Mouse (Mus musculus) retina, adult 2 months (tissue): Measurements from ENCODE around the gene Mdm4.

Source experiments
- DNase-seq: peaks from one replicate; pipeline ENCODE4 v3.0.0-alpha.2; 2012; ENCODE audit warnings: low read depth, low spot score

Gene Mdm4

DNA sequence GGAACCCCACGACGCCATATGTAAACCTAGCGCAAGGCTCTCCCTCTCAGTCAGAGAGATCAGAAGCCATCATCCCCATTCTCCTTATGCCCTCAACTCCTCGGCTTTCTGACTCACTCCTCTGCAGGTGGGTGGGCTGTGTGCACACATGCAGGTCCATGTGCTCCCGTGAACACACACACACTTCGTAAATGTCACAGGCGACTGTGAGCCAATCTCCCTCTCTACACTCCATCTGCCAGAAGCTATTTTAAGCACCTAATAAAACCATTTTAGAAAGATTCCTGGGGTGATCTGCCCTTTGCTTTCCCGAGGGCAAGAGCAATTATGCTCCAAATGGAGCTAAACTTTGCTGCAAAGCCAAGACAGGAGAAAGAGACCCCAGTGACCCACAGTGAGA, 84.5 kb downstream of the Mdm4 start:
- DNase-seq = no peak

DNA sequence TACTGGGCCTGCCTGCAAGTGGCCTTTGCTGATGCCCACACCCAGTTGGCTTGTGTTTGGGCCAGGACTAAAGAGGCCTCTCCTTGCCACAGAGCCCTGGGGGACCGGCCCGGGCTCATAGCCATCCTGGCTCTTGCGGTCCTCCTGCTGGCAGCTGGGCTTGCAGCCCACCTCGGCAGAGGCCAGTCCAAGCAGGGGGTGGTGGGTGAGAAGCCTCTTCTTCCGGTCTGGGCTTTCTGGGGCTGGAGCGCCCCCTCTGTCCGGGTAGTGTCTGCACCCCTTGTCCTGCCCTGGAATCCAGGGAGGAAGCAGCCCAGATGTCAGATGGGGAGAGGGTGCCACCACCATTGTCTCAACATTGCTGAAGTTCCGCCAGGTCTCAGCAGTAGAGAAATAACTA, 91.4 kb downstream of the Mdm4 start:
- DNase-seq = no peak

DNA sequence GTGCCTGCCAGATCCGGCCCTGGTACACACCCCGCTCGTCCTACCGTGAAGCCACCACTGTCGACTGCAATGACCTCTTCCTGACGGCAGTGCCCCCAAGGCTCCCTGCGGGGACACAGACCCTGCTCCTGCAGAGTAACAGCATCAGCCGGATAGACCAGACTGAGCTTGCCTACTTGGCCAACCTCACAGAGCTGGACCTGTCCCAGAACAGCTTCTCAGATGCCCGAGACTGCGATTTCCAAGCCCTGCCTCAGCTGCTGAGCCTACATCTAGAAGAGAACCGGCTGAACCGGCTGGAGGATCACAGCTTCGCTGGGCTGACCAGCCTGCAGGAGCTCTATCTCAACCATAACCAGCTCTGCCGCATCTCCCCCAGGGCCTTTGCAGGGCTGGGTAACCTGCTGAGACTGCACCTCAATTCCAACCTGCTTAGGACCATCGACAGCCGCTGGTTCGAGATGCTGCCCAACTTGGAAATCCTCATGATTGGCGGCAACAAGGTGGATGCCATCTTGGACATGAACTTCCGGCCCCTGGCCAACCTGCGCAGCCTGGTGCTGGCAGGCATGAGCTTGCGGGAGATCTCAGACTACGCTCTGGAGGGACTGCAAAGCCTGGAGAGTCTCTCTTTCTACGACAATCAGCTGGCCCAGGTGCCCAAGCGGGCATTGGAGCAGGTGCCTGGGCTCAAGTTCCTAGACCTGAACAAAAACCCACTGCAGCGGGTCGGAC, 92.9 kb downstream of the Mdm4 start:
- no peak for DNase-seq

DNA sequence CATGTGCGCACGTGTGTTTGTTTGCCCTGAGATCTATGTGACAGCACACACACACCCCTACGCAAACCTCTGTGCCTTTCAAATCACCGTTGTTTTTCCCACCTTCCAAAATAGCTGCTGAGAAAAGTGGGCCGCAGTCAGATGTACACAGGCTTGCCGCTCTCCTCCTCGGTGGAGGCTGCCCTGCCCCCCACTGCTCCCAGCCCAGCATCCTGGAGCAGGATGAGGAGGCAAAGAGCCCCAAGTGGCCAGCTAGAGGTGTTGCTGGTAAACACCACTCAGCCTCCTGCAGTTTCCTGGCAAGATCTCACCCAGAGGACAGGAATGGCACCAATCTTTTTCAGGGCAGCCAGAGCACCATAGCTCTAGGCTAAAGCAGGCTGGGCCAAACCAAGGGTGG, 95.5 kb downstream of the Mdm4 start:
- peak; percentile 16 for DNase-seq

DNA sequence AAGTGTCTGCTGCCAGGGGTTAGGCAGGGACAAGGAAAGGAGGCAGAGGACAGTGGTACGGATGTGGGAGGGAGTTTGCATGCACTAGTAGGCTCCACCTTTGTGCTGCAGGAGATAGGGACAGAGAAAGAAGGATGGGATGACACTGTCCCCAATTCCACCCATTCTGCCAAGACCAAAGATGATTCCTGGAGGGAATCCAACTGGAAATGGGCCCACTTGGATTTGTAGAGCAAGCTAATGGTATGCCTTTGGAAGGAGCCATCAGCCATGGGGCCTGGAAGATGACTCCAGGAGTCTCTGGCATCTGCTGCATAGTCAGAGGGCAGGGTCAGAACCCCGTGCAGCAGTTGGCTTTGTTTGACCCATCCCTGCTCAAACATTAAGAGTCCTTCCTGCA, 97.9 kb downstream of the Mdm4 start:
- no peak for DNase-seq

DNA sequence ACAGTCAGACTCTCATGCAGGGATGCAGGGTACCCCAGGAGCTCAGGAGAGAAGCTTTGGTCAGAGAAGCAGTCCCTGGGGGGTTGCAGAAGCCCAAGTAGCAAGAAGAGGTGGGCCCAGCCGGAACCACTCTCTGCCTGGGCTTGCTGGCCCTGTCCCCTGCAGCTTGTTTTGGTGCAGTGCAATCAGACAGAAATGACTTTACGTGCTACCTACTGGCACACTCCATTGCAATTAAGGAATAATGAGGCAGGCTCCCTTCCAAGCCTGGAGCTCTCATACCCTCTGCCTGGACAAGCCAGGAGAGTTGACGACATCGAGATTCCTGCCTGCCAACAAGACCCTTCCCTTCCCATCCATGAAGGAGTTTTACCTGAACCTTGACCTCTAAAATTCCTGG, 100.1 kb downstream of the Mdm4 start:
- no peak for DNase-seq

DNA sequence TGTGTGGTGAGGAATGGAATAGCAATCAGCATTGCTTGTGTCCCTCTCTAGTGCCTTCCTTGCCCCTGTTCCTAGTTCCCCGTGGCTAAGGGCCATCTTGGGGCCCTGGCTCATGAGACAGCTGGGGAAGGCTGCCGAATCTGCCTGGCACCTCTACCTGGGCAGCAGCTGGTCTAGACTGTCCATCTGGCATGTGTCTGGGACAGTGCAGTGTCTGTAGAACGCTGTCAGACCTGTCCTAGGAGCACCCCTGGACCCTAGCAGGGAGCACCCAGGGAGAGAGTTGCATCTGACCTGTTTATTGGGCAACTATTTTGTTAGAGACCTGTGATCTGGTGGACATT, 101.5 kb downstream of the Mdm4 start:
- DNase-seq = no peak

DNA sequence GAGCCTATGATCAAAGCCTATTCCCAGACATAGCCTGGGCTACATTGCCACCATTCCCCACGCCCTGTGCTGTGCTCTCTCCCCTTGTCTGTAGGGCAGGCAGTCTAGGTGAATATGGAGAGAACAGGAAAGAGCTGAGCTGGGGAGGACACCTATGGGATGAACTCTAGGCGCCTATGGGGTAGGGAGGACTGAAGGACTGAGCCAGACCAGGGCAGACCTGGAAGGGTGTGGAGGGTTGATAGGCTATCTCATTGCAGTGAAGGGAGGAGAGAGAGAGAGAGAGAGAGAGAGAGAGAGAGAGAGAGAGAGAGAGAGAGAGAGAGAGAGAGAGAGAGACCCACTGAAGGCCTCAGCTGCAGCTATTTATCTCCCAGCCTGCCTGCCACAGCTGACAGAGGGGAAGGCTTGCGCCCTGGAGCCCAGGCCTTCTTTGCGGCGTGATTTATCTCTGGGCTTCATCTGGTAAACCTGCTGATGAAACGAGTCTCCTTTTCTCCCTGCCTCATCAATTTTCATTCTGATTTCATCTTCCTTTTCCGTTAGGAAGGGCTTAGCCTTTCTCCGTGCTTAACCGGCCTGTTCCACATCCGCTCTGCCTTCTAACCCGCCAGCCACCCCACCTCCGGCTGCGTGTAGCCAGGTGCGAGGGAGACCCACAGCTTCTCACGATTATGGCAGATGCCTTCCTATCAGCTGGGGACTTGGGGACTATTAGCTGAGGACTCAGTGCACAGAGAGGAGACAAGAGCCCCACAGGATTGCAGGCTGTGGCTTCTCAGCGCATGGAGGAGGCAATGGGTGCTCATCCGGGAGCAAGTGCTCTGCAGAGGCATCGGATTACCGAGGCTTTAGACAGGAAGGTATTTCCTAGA, 102.1 kb downstream of the Mdm4 start:
- no peak for DNase-seq

DNA sequence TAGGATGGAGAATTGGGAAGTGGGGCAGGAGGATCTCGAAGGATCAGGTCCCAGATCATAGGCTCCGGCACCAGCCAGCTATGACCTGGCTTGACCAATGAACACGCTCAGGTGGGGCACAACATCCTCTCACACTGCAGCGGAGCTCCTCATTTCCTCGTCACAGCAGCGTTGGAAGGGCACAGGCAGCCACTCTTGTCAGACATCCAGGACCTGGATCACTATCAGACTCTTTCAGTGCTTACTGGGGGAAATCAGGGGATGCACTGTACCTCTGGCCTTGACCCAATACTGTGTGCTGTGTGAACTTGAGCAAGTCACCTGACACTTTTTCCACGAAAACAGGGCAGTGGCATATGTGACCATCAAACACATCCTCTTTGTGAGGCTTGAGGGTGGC, 105.1 kb downstream of the Mdm4 start:
- DNase-seq = no peak

DNA sequence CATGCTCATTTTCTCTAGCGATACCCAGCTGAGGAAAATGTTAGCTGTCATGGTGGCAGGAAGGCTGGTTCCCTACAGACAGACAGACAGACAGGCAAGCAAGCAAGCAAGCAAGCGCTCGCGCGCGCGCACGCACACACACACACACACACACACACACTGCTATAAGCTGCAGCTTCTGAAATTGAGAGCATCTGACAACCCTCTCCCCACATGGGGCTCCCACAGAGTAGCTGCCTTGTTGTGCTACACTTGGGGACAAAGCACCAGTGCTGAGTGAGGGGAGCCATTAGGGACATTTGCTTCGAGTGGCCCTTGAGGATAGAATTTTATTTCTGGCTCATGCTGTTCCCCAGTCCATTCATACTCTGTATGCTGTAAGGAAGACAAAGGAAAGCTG, 108.1 kb downstream of the Mdm4 start:
- no peak for DNase-seq

DNA sequence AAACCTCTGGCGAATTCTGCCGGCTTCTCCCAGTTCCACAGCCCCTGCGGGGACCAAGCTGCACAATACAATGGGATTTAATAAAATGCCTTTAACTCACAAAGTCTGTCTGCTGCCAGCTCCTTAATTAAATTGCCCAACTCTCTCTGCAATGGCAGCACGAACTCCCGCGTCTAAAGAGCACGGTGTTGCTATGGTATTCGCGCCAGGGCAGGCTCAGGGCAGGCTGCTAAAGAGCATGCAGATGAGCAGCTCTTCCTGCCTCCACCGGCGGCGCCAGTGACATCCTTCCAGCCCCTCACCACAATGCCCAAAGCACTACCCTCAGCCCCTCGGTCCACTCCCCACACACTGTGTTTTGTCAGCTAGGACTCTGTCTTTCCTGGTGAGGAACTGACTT, 109.3 kb downstream of the Mdm4 start:
- no peak for DNase-seq

DNA sequence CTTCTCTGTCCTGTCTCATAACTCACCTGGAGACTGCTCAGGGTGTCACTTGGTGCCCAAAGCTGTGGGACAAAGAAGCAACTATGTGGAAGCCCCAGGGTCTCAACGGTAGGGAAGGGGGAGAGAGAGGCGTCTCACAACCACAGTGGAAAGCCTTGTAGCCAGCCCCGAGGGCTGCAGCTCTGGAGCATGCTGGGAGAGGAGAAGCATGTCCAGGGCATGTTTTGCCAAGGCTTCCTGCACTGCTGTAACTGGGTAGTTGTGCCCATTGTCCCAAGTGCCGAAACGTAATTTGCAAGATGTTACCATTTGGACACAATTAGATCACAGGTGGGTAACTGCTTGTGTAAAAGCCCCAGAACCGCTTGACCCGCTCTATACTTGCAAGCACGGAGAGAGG, 111.1 kb downstream of the Mdm4 start:
- no peak for DNase-seq

DNA sequence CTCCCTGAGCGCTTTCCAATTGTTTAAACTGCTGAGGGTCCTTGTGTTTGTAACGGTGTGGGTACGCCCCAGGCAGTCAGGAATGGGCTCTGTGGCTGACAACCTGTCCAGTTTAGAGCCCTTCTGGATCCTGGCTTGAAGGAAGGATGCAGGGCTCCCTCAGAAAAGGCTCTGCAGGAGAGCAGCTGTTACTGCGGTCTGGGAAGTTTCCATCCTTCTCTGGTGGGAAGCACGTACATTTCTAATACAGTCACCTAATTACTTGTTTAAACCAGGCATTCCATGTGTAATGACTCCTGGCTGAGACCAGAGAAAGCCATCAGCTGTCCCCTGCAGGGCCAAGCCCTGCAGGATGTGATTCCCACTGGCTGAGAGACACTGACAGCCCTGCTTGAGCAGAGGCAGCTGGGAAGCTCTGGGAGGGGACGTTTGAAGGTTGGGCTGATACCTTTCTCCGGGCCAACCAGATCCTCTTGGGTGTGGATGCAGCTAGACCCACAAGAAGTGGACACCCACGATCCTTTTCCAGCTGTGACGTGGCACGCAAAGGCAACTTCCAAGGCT, 112.2 kb downstream of the Mdm4 start:
- no peak for DNase-seq

DNA sequence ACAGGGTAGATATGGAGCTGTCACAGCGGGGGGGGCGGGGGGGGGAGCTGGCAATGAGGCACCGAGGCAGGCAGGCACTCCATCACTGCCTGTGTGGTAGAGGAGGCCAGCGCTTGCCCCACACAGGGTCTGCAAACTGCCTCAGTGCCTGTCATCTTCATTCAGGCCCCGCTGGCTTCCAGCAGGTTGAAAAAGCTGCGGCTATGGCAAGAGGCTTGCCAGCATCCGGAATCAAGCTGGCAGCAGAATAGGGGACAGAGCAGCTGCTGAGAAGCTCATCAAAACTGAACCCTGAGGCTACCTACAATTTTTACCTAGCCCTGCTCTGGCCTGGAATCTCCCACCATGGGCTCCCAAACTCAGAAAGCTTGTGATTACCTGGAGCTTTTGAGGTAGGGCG, 112.8 kb downstream of the Mdm4 start:
- no peak for DNase-seq

DNA sequence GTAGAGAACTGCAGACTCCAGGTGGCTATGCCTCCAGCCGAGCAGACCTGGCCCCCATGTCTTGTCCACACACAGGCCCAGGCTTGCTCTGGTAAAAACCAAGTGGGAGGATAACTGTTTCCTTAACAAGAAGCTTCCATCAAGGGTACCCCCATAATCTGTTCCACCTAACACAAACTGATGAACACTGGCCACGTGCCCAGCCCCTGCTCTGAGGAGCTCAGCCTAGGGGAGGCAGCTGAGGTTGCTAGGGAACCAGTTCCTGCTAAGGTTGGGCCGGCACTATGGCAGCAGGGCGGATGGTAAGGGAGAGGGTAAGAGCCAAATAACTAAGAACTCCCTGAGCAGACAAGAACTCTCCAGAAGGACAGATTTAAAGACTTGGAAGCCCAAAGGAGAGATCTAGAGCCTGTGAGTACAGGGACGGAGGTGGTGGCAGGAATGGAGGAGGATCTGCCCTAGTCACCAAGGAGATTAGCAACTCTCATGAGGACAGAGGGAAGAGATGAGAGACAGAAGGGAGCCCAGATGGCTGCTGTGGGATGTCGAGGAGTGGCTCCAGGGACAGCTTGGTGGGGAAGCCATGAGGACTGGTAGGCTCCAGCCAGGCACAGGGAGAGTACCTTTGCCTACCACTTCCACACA, 114.4 kb downstream of the Mdm4 start:
- no peak for DNase-seq

DNA sequence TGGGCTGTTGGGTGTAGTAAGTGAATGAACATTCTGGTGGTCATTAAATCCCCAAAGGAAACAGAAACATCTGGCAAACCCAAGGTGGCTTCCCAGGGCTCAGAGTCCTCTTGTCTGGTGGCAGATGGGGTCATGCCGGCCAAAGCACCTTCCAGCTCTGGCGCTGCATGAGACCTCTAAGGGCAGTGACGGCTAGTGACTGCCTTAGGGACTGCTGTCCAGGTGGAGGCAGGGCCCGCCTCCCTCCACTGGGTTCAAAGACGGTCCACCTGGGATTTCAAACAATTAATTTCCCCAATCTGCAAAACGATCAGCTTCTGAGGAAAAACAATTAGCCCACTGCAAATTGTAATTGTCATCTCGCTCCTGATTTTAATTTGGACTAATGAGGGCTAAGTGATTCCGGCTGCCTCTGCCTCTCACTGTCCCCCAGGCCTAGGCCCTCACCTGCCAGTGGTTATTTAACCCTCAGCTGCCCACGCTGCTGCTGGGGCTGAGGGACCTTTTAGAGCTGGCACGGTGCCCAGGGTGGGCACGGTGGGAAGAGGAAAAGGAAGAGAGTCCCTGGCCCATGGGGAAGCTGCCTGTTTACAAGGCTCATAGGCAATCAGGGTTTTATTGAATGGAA, 119.8 kb downstream of the Mdm4 start:
- no peak for DNase-seq

DNA sequence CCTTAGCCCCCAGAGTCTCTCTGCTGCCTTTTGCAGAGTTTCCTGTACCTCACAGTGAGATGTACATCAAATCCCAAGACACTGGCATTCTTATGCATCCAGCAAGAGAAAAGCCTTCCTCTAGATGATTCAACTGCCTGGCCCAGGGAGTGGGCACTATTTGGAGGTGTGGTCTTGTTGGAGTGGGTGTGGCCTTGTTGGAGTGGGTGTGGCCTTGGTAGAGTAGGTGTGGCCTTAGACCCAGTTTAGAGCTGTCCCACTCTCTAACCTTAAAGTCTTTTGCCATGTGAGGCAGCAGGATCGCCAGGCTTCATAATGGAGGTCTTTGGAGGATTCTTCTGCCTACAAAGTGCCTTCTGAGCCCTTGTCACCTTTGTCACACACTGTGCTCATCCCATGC, 120.4 kb downstream of the Mdm4 start:
- DNase-seq = no peak
